Mouse (Mus musculus): ENCODE results near the gene Col4a6. TPM values are rescaled to one million over a fixed set of nuclear protein-coding genes. Genes with fewer than 3 reads are reported as not detected.

Gene Col4a6
- polyA plus RNA-seq, 1 experiment = not detected

DNA sequence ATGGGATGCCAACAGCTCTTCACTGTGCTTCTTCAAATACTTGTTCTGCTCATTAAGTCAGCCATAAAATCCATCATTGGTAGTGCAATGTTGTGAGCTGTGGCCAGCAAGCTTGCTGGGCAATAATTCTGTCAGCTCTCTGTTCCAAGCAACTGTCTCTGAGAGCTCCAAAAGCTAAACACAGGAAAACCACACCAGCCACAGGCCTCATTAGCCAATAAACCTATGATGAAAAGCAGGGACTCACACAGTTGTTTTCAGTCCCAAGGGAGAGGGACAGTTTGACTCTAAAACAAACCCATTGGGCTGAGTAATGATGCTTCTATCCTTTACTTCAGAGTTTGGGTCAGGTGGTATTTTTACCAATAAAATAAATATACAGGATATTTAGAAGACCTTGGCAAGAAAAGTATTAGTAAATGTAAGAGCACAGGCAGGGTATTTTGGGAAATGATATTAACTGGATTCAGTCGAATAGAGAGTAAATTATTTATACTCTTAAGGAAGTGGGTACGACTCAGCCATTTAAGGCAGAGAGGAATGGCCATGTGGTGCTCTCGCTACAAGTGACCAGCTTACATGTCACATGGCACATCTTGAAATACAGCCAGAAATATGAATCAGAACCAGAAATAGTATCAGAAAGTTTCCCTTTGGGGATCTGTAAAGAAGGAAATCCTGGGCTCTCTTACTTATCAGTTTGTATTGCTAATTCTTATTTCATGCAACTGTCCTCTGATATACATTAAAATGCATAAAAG, 181.0 kb downstream of the Col4a6 start:
- 89% methylated on average over 3 of the region's 3 CpGs for WGBS
- H3K4me3 ChIP-seq (ENCODE audit: insufficient read depth, low read depth, low read length) = no peak overlapping the region
- no peak for TF ChIP-seq POLR2A (IDR thresholded peaks at IDR 0.05; ENCODE audit: insufficient read depth, low read depth, low read length)
- no peak for TF ChIP-seq CTCF (IDR thresholded peaks at IDR 0.05; ENCODE audit: insufficient read depth, low read depth, low read length)
- H3K4me1 ChIP-seq (ENCODE audit: control insufficient read depth, insufficient read depth, low read length) = no peaks in the 10 kb centered on the region
- no peak overlapping the region for H3K27ac ChIP-seq (ENCODE audit: insufficient read depth, low read depth, low read length)

DNA sequence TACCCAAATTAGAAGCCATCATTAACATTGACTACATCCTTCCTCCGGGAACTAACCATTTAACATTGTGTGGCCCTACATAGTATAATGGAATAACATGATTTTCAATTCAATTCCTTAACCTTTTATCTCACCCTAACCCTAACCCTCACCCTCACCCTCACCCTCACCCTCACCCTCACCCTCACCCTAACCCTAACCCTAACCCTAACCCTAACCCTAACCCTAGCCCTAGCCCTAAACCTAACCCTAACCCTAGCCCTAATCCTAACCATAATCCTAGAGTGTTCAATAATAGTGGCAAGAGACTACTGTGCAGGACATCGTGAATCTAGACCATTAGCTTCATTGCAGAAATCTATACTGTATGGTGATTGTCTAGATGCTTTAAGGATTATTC, 197.5 kb downstream of the Col4a6 start:
- Histone ChIP-seq H3K4me1 (ENCODE audit: control insufficient read depth, insufficient read depth, low read length) (no peaks in the 10 kb centered on the region), H3K4me3 (ENCODE audit: insufficient read depth, low read depth, low read length) (no peak overlapping the region), H3K27ac (ENCODE audit: insufficient read depth, low read depth, low read length) (no peak overlapping the region)
- 94% methylated on average over 2 of the region's 2 CpGs for WGBS
- TF ChIP-seq CTCF (IDR thresholded peaks at IDR 0.05; ENCODE audit: insufficient read depth, low read depth, low read length) (no peak), POLR2A (IDR thresholded peaks at IDR 0.05; ENCODE audit: insufficient read depth, low read depth, low read length) (no peak)

DNA sequence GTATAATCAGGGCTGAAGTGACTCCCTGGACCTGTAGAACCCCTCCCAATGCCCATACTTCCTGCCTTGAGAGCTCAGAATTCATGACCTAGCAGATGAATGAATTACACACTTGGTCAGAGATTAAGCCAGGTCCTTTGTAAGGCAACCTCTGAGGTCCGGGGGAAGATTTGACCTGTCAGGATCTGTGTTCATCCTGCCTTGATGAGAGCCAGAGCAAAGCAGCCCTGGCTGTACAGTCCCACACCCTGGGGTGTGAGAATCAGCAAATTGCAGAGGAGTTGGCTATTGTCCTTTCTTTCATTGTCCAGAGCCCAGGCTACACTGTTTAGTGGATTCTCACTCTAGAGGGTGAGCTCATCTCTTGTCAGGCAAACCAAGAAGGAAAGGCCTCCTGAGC, 207.9 kb downstream of the Col4a6 start:
- Histone ChIP-seq H3K4me1 (ENCODE audit: control insufficient read depth, insufficient read depth, low read length) (no peaks in the 10 kb centered on the region), H3K27ac (ENCODE audit: insufficient read depth, low read depth, low read length) (no peak overlapping the region), H3K4me3 (ENCODE audit: insufficient read depth, low read depth, low read length) (no peak overlapping the region)
- 50% methylated on average over 1 of the region's 1 CpGs for WGBS
- TF ChIP-seq CTCF (IDR thresholded peaks at IDR 0.05; ENCODE audit: insufficient read depth, low read depth, low read length) (no peak), POLR2A (IDR thresholded peaks at IDR 0.05; ENCODE audit: insufficient read depth, low read depth, low read length) (no peak)

DNA sequence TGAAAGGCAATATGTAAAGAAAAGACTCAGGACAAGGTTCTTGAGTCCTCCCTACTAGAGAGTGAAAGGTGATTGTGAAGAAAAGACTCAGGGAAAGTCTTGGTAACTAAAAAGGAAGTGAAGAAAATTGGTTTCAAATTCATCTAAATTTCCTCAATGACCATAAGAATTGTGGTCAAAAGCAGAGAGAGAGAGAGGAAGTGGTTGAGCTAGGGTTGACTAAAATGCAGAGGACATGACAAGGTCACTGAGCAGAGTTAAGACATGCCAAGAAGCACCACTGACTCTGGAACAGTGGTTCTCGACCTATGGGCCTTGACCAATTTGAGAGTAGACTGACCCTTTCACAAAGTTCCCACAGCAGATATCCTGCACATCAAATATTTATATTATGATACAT, 224.2 kb downstream of the Col4a6 start:
- WGBS = 78% methylated on average over 1 of the region's 1 CpGs
- TF ChIP-seq CTCF (IDR thresholded peaks at IDR 0.05; ENCODE audit: insufficient read depth, low read depth, low read length) (no peak), POLR2A (IDR thresholded peaks at IDR 0.05; ENCODE audit: insufficient read depth, low read depth, low read length) (no peak)
- H3K4me1 ChIP-seq (ENCODE audit: control insufficient read depth, insufficient read depth, low read length) = no peaks in the 10 kb centered on the region
- no peak overlapping the region for H3K27ac ChIP-seq (ENCODE audit: insufficient read depth, low read depth, low read length)
- H3K4me3 ChIP-seq (ENCODE audit: insufficient read depth, low read depth, low read length) = no peak overlapping the region

DNA sequence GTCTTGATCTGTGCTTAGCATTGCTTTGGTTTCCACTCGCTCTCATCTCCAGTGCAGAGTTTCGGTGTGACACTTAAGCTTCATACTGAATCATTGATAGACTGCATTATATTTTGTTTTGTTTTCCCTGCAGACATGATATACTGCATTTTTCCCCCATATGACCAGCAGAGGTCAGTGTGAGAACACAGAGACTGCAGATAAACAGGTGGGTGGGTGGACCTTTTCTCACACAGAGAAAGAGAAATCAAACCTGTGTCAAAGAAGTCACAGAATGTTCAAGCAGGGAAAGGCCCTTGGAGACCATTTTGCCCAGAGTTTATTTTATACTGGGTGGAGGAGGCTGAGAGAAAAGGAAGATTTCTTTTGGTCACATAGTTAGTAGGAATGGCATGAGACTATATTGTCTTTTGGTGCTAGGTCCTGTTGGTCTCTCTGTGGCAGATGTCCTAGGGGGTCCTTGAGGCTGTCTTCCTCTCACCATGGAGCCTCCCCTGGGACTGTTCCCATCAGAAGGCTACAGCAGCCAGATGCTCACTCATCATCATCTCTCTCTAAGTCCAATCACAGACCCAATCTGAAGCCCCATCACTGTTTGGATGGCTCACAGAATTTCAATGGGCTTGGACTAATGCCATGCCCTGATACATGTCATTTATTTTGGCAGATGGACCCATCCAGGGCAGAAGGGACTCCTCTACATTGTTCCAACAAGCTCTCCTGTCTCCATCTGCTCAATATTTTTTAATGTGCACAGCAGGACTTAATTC, 237.1 kb downstream of the Col4a6 start:
- Histone ChIP-seq H3K27ac (ENCODE audit: insufficient read depth, low read depth, low read length) (no peak overlapping the region), H3K4me1 (ENCODE audit: control insufficient read depth, insufficient read depth, low read length) (peaks cover 3% of the 10 kb centered on the region; the same call in 1 of the 2 replicates), H3K4me3 (ENCODE audit: insufficient read depth, low read depth, low read length) (no peak overlapping the region)
- WGBS = 80% methylated on average over 2 of the region's 2 CpGs
- TF ChIP-seq POLR2A (IDR thresholded peaks at IDR 0.05; ENCODE audit: insufficient read depth, low read depth, low read length) = no peak

DNA sequence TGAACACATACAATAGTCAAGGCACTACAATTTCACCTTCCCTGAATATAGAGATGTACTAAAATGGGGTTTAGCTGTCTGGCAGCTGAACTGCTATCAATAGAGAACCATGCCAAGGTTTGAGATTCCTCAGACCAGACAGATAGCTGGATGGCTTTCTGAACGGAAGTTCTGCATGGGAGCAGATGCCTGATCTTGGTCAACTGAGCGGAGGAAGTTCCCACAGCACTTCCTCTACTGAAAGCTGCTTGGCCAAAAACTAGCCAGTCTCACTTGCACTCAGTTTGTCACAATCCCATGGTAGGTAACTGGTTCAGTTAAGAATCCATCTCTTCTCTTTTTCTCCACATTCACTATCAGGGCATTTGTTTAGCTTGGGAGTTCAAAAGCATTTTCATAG, 245.7 kb downstream of the Col4a6 start:
- H3K4me1 ChIP-seq (ENCODE audit: control insufficient read depth, insufficient read depth, low read length) = no peaks in the 10 kb centered on the region
- no peak overlapping the region for H3K4me3 ChIP-seq (ENCODE audit: insufficient read depth, low read depth, low read length)
- TF ChIP-seq CTCF (IDR thresholded peaks at IDR 0.05; ENCODE audit: insufficient read depth, low read depth, low read length) (no peak), POLR2A (IDR thresholded peaks at IDR 0.05; ENCODE audit: insufficient read depth, low read depth, low read length) (no peak)
- no peak overlapping the region for H3K27ac ChIP-seq (ENCODE audit: insufficient read depth, low read depth, low read length)
- 91% methylated on average over 2 of the region's 2 CpGs for WGBS

DNA sequence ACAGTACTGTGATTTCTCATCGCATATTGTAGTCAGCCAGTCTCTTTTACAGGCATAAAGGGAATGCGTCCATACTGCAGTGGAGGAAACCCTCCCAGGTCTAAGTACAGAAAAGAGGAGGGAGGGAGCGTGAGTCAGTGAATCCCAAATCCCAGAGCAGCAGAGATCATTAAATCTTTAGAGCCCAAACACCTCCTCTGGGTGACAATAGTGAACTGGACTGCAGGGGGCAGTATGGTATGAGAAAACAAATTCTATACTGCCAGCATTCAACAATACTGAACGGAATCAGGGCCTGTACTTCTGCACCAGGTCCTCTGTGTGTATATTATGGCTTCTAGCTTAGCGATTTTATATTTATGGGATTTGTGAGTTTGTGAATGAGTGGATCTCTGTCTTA, 261.1 kb downstream of the Col4a6 start:
- no peak for TF ChIP-seq CTCF (IDR thresholded peaks at IDR 0.05; ENCODE audit: insufficient read depth, low read depth, low read length)
- TF ChIP-seq POLR2A (IDR thresholded peaks at IDR 0.05; ENCODE audit: insufficient read depth, low read depth, low read length) = no peak
- no peak overlapping the region for H3K27ac ChIP-seq (ENCODE audit: insufficient read depth, low read depth, low read length)
- no peaks in the 10 kb centered on the region for H3K4me1 ChIP-seq (ENCODE audit: control insufficient read depth, insufficient read depth, low read length)
- WGBS = 46% methylated on average over 5 of the region's 5 CpGs
- H3K4me3 ChIP-seq (ENCODE audit: insufficient read depth, low read depth, low read length) = no peak overlapping the region

DNA sequence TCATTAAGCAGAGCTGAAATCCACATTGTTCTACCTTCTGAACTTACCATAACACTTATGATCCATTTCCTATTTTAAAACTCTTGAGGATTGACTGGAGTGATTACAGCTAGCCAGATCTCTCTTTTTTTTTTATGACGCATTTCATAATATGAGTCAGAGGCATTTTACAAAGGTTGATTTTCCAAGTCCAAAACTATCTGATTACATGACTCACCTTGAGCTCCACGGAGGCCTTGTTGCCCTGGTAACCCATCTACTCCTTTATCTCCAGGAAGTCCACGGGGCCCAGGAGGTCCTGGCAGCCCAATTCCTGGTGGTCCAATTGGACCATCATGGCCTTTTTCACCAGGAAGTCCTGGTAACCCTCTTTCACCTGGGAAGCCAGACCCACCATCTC, 274.9 kb downstream of the Col4a6 start:
- WGBS = 76% methylated on average over 3 of the region's 3 CpGs
- TF ChIP-seq CTCF (IDR thresholded peaks at IDR 0.05; ENCODE audit: insufficient read depth, low read depth, low read length) (no peak), POLR2A (IDR thresholded peaks at IDR 0.05; ENCODE audit: insufficient read depth, low read depth, low read length) (no peak)

DNA sequence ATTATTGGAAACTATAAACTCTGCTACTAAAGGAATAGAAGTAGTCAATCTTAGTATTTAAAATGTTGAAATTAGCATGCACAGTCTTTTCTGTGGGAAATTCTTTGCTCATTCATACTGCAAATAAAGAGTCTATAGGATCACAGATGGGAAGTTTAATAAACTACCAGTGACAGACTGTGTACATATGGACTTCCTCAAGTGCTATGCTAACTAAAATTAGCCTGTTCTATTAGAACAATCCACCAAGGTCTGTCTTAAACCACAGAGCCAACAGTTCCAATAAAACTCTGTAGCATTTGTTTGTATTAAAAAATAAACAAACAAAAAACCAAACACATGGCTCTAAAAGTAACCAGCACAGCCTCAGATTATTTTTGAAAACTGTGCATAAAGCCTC, 278.8 kb downstream of the Col4a6 start:
- Histone ChIP-seq H3K4me1 (ENCODE audit: control insufficient read depth, insufficient read depth, low read length) (no peaks in the 10 kb centered on the region), H3K27ac (ENCODE audit: insufficient read depth, low read depth, low read length) (no peak overlapping the region), H3K4me3 (ENCODE audit: insufficient read depth, low read depth, low read length) (no peak overlapping the region)
- TF ChIP-seq POLR2A (IDR thresholded peaks at IDR 0.05; ENCODE audit: insufficient read depth, low read depth, low read length) (no peak), CTCF (IDR thresholded peaks at IDR 0.05; ENCODE audit: insufficient read depth, low read depth, low read length) (no peak)

More for the DNA sequence above, 274.9 kb downstream of the Col4a6 start:
- no peaks in the 10 kb centered on the region for H3K4me1 ChIP-seq (ENCODE audit: control insufficient read depth, insufficient read depth, low read length)
- H3K4me3 ChIP-seq (ENCODE audit: insufficient read depth, low read depth, low read length) = no peak overlapping the region
- no peak overlapping the region for H3K27ac ChIP-seq (ENCODE audit: insufficient read depth, low read depth, low read length)

Measured in olfactory bulb, adult 2 months (tissue).